10 mouse cellular contexts compared by ENCODE assay signal in the genomic region with DNA sequence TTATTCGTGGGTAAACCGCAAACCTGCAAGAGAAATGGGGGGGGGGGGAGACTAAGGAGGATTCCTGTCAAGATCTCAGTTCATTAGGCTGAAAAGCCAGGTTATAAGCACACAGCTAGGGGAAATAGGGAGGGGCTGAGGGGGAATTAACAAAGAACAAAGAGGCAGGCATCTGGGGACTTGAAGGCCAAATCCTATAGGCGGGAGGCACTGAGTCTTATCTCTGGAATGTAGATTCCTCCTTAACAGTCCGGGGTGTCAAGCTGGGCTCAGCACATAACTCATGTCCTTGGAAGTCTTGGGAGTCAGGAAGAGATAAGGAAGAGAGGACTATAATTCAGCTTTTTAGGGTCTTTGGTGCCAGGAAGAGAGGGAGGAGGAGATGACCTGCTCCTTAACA. TPM values are rescaled to one million over a fixed set of nuclear protein-coding genes. Genes with fewer than 3 reads are reported as not detected.
DNase-seq lines count a peak whose midpoint lies in the region; ATAC-seq and TF ChIP-seq lines count a peak whose summit lies in the region.
"Not testable (repeated sequence)": the region's sequence is repeated elsewhere in the genome, so short reads cannot be mapped to it uniquely, and the experiment has no call there.
"Had no signal": no experiment of that assay in that cellular context is flagged by ENCODE, and none has a peak within 500 bp of the region (broad histone marks: within the 10 kb centered on the region; RNA-seq: fewer than 3 reads in every experiment).

No protein-coding gene starts in this region.

- not testable (repeated sequence) for H3K4me3 ChIP-seq in heart, adult 2 months; heart, embryonic 14.5 days (ENCODE audit: control insufficient read depth in 1 of 2, insufficient read depth in 1 of 2, low read depth in 1 of 2, low read length in 2 of 2); kidney, postnatal 0 days (replicated peaks; ENCODE audit: low read depth, low read length)

- H3K9me3 ChIP-seq in heart, embryonic 14.5 days (ENCODE audit: control insufficient read depth, low read length); kidney, postnatal 0 days (replicated peaks; ENCODE audit: low read length): not testable (repeated sequence)

- H3K27ac ChIP-seq in heart, adult 2 months = 0 out of 2 replicates have a peak overlapping the region, but pooled peaks have one; percentile 4
- peak overlapping the region; percentile 42 to 44; a peak in 3 of 4 replicates for H3K27ac ChIP-seq in heart, embryonic 14.5 days (replicated peaks in 1 of 2; ENCODE audit: control insufficient read depth in 1 of 2, insufficient read depth in 1 of 2, low read depth in 2 of 2, low read length in 2 of 2)
- not testable (repeated sequence) for H3K27ac ChIP-seq in kidney, postnatal 0 days

- H3K9ac ChIP-seq in heart, adult 2 months (ENCODE audit: low read depth, low read length); heart, embryonic 14.5 days (ENCODE audit: low read length); kidney, postnatal 0 days (ENCODE audit: low read depth, low read length): not testable (repeated sequence)

- H3K27me3 ChIP-seq in heart, adult 2 months (ENCODE audit: control insufficient read depth, insufficient read depth, low read length); heart, embryonic 14.5 days (ENCODE audit: control insufficient read depth, insufficient read depth, low read length); kidney, postnatal 0 days (ENCODE audit: insufficient read depth, low read length): not testable (repeated sequence)

- peaks cover 10% of the 10 kb centered on the region for H3K79me2 ChIP-seq in heart, adult 2 months (replicated peaks; ENCODE audit: control insufficient read depth, insufficient read depth, low read length)

- ATAC-seq in heart, embryonic 14.5 days (ENCODE audit: insufficient number of reproducible peaks, insufficient read depth, low FRiP score, low read depth); kidney, postnatal 0 days (replicated peaks; ENCODE audit: low FRiP score, low read depth): not testable (repeated sequence)

- peaks cover 11% of the 10 kb centered on the region for H3K4me1 ChIP-seq in heart, adult 2 months (ENCODE audit: control insufficient read depth, insufficient read depth, low read length)
- peaks cover under 1 to 37% of the 10 kb centered on the region in 2 experiments for H3K4me1 ChIP-seq in heart, embryonic 14.5 days (ENCODE audit: control insufficient read depth in 2 of 2, insufficient read depth in 2 of 2, low read length in 2 of 2)
- not testable (repeated sequence) for H3K4me1 ChIP-seq in kidney, postnatal 0 days (replicated peaks; ENCODE audit: insufficient read depth, low read length)

- not testable (repeated sequence) for H3K36me3 ChIP-seq in heart, adult 2 months (ENCODE audit: control insufficient read depth, insufficient read depth, low read length); heart, embryonic 14.5 days (ENCODE audit: control insufficient read depth, insufficient read depth, low read length); kidney, postnatal 0 days (ENCODE audit: insufficient read depth, low read length)

- H3K4me2 ChIP-seq in heart, embryonic 14.5 days (ENCODE audit: low read length); kidney, postnatal 0 days (ENCODE audit: low read length): not testable (repeated sequence)

- WGBS in heart, adult 2 months = 24% methylated on average over 4 of the region's 4 CpGs
- 7% methylated on average over 4 of the region's 4 CpGs for WGBS in heart, embryonic 14.5 days
- WGBS in kidney, postnatal 0 days = 66% methylated on average over 4 of the region's 4 CpGs

- DNase-seq in ES-CJ7 (ENCODE audit: low read depth, low spot score) = peak; percentile 69
- DNase-seq in adrenal gland, adult 2 months = peak; percentile 37
- not testable (repeated sequence) for DNase-seq in heart, adult 2 months
- peak; percentile 42 for DNase-seq in kidney, postnatal 0 days (ENCODE audit: low spot score)
- DNase-seq in lung, postnatal 25 days (ENCODE audit: low spot score) = peak; percentile 23

- TF ChIP-seq CTCF in heart, adult 2 months (IDR thresholded peaks at IDR 0.05); kidney, postnatal 0 days (IDR thresholded peaks at IDR 0.05; ENCODE audit: low read depth): not testable (repeated sequence)

- intact Hi-C loops in heart, adult 2 months (cut with DNase I) = not testable (repeated sequence)

- not testable (repeated sequence) for TF ChIP-seq EP300 in heart, adult 2 months (IDR thresholded peaks at IDR 0.05; ENCODE audit: insufficient read depth, low read depth, low read length)

- not testable (repeated sequence) for TF ChIP-seq POLR2A in heart, adult 2 months (IDR thresholded peaks at IDR 0.05; ENCODE audit: insufficient read depth, low read depth, low read length)

RNA-seq across cellular contexts. Expression of a gene that starts 13.7 kb away (rescaled TPM):
- 10 to 100 TPM; 54.1 to 67.6 TPM for total RNA-seq in adrenal gland, adult 2 months (2021)
- 8.2 and 8.5 TPM in 2 replicates for polyA plus RNA-seq in adrenal gland, adult 2 months (2012; rRNA removed)
- 10 to 100 TPM; 33.5 to 33.7 TPM for total RNA-seq in heart, adult 2 months (2021)
- polyA plus RNA-seq in heart, adult 2 months (2012; rRNA removed) = 14.2 and 22.5 TPM in 2 replicates
- 57.8 and 58.1 TPM in 2 replicates for polyA plus RNA-seq in heart, embryonic 14.5 days (2014; fragmentation: Nextera tagmentation; extraction: Ambion mirVana)
- polyA plus RNA-seq in kidney, postnatal 0 days (2015; fragmentation: Nextera tagmentation; extraction: Ambion mirVana) = 67.6 and 71.8 TPM in 2 replicates

RNA-seq across cellular contexts. Expression of a gene that starts 56.4 kb away (rescaled TPM):
- under 1 TPM; 0.62 to 0.63 TPM for total RNA-seq in adrenal gland, adult 2 months (2021)
- polyA plus RNA-seq in adrenal gland, adult 2 months (2012; rRNA removed) = 0.24 and 0.62 TPM in 2 replicates
- total RNA-seq in heart, adult 2 months (2021) = under 1 TPM; 0.29 to 0.55 TPM
- polyA plus RNA-seq in heart, adult 2 months (2012; rRNA removed) = 0.29 and 0.55 TPM in 2 replicates
- 1.2 and 2.3 TPM in 2 replicates for polyA plus RNA-seq in heart, embryonic 14.5 days (2014; fragmentation: Nextera tagmentation; extraction: Ambion mirVana)
- polyA plus RNA-seq in kidney, postnatal 0 days (2015; fragmentation: Nextera tagmentation; extraction: Ambion mirVana) = 2.3 and 2.5 TPM in 2 replicates
- total RNA-seq: gastrocnemius, postnatal 25 days; granulocyte monocyte progenitor cell, adult 5-6 weeks had no signal
- polyA plus RNA-seq: erythroblast, embryonic 14.5 days; G1E had no signal
